Mouse (Mus musculus) stomach, embryonic 15.5 days (tissue): ENCODE measurements around the gene Hs3st6. TPM values are rescaled to one million over a fixed set of nuclear protein-coding genes. Genes with fewer than 3 reads are reported as not detected.
A peak's percentile ranks its signal among the peaks of the same experiment; 100 is the strongest.

Experiments
- ATAC-seq: fragments of 200-750 bp; cut with Nextera tagmentation; 2 replicates; pipeline ENCODE4 v1.8.0; 2017; ENCODE audit warnings: low read depth, moderate number of reproducible peaks, moderate TSS enrichment; ENCODE audit not compliant: insufficient read depth, low FRiP score
- H3K27ac ChIP-seq: fragments of 300-500 bp; sonication (generic); 2 replicates; pipeline ENCODE4 v1.5.1; 2015; ENCODE audit warnings: mild to moderate bottlenecking, inconsistent platforms
- H3K27me3 ChIP-seq: fragments of 300-500 bp; sonication (generic); replicated peaks from 2 replicates; pipeline ENCODE4 v1.6.1; 2015; ENCODE audit warnings: inconsistent platforms
- H3K36me3 ChIP-seq: fragments of 300-500 bp; sonication (generic); 2 replicates; pipeline ENCODE4 v1.6.1; 2015; ENCODE audit warnings: inconsistent platforms
- H3K4me1 ChIP-seq: fragments of 300-500 bp; sonication (generic); 2 replicates; pipeline ENCODE4 v1.6.1; 2015; ENCODE audit warnings: inconsistent platforms
- H3K4me2 ChIP-seq: fragments of 300-500 bp; sonication (generic); 2 replicates; pipeline ENCODE4 v1.6.1; 2015; ENCODE audit warnings: mild to moderate bottlenecking, inconsistent platforms
- H3K4me3 ChIP-seq: fragments of 300-500 bp; sonication (generic); replicated peaks from 2 replicates; pipeline ENCODE4 v1.5.1; 2015; ENCODE audit warnings: inconsistent platforms
- H3K9ac ChIP-seq: fragments of 300-500 bp; sonication (generic); 2 replicates; pipeline ENCODE4 v1.6.1; 2015; ENCODE audit warnings: inconsistent platforms
- H3K9me3 ChIP-seq: fragments of 300-500 bp; sonication (generic); 2 replicates; pipeline ENCODE4 v1.6.1; 2016; ENCODE audit warnings: inconsistent platforms
- WGBS: fragments of 180-500 bp; shearing (Covaris S2); methylation state at CpG from one replicate; pipeline ENCODE4 v1.1.7; 2015; 5-methylcytosine and 5-hydroxymethylcytosine counted together
- polyA plus RNA-seq: library from polyadenylated mRNA; unstranded; fragments of >200 nt; fragmentation: Nextera tagmentation; extraction: Ambion mirVana; gene quantifications from 2 replicates; pipeline ENCODE4 v1.2.1, GENCODE M21; 2015

The Hs3st6 gene
- polyA plus RNA-seq, 1 experiment from 2014 or later = 1.5 TPM

GRCm38 (mm10) chr17:24745526-24746497 lies 7.0 kb upstream of the Hs3st6 start:
- H3K4me3 ChIP-seq = no peak overlapping the region
- H3K9ac ChIP-seq = no peak overlapping the region
- H3K9me3 ChIP-seq = no peaks in the 10 kb centered on the region
- H3K27ac ChIP-seq = no peak overlapping the region
- peaks cover 4% of the 10 kb centered on the region; the same call in 1 of the 2 replicates for H3K36me3 ChIP-seq
- 21% methylated on average over 7 of the region's 7 CpGs for WGBS
- peaks cover 7% of the 10 kb centered on the region; the same call in 1 of the 2 replicates for H3K27me3 ChIP-seq
- ATAC-seq = peak; percentile 74
- no peak overlapping the region for H3K4me2 ChIP-seq
- 0 out of 2 replicates have a peak, but pooled peaks cover 5% of the 10 kb centered on the region for H3K4me1 ChIP-seq

GRCm38 (mm10) chr17:24746986-24747385 lies 5.8 kb upstream of the Hs3st6 start:
- no peak overlapping the region for H3K9ac ChIP-seq
- ATAC-seq = peak; percentile 32; the same call in 1 of the 2 replicates
- H3K4me1 ChIP-seq = 0 out of 2 replicates have a peak, but pooled peaks cover 5% of the 10 kb centered on the region
- no peak overlapping the region for H3K27ac ChIP-seq
- H3K9me3 ChIP-seq = no peaks in the 10 kb centered on the region
- 31% methylated on average over 4 of the region's 4 CpGs for WGBS
- H3K27me3 ChIP-seq = peaks cover 17% of the 10 kb centered on the region
- H3K4me3 ChIP-seq = no peak overlapping the region
- no peaks in the 10 kb centered on the region for H3K36me3 ChIP-seq
- H3K4me2 ChIP-seq = no peak overlapping the region

- Histone ChIP-seq H3K4me3 (no peak overlapping the region), H3K36me3 (no peaks in the 10 kb centered on the region), H3K27ac (no peak overlapping the region), H3K4me1 (peaks cover 10% of the 10 kb centered on the region; the same call in 1 of the 2 replicates), H3K9ac (no peak overlapping the region), H3K9me3 (no peaks in the 10 kb centered on the region), H3K4me2 (no peak overlapping the region), H3K27me3 (peaks cover 54% of the 10 kb centered on the region)
- 17% methylated on average over 4 of the region's 4 CpGs for WGBS
- ATAC-seq = no peak
These were observed 1.3 kb upstream of the Hs3st6 start for GRCm38 (mm10) chr17:24751528-24751927.

- Histone ChIP-seq H3K4me1 (peaks cover 2% of the 10 kb centered on the region; the same call in 1 of the 2 replicates), H3K27me3 (peaks cover 34% of the 10 kb centered on the region), H3K36me3 (no peaks in the 10 kb centered on the region), H3K4me3 (no peak overlapping the region), H3K9ac (no peak overlapping the region), H3K4me2 (no peak overlapping the region), H3K27ac (no peak overlapping the region), H3K9me3 (no peaks in the 10 kb centered on the region)
- no peak for ATAC-seq
- WGBS = 85% methylated on average over 1 of the region's 1 CpGs
These were observed 4.6 kb downstream of the Hs3st6 start for GRCm38 (mm10) chr17:24757394-24757793.

- Histone ChIP-seq H3K27me3 (no peaks in the 10 kb centered on the region), H3K36me3 (no peaks in the 10 kb centered on the region), H3K9ac (no peak overlapping the region), H3K4me2 (no peak overlapping the region), H3K4me3 (no peak overlapping the region), H3K27ac (no peak overlapping the region), H3K4me1 (0 out of 2 replicates have a peak, but pooled peaks cover 3% of the 10 kb centered on the region), H3K9me3 (no peaks in the 10 kb centered on the region)
- no peak for ATAC-seq
- WGBS = 51% methylated on average over 5 of the region's 5 CpGs
These were observed 8.3 kb downstream of the Hs3st6 start for GRCm38 (mm10) chr17:24761121-24761520.

GRCm38 (mm10) chr17:24765016-24765905 lies 12.5 kb downstream of the Hs3st6 start:
- no peak overlapping the region for H3K27ac ChIP-seq
- H3K9me3 ChIP-seq = no peaks in the 10 kb centered on the region
- no peak overlapping the region for H3K4me2 ChIP-seq
- no peaks in the 10 kb centered on the region for H3K36me3 ChIP-seq
- H3K27me3 ChIP-seq = no peaks in the 10 kb centered on the region
- H3K9ac ChIP-seq = no peak overlapping the region
- 45% methylated on average over 21 of the region's 22 CpGs for WGBS
- H3K4me1 ChIP-seq = 0 out of 2 replicates have a peak, but pooled peaks cover 10% of the 10 kb centered on the region
- no peak overlapping the region for H3K4me3 ChIP-seq
- no peak for ATAC-seq

GRCm38 (mm10) chr17:24766266-24766875 lies 13.6 kb downstream of the Hs3st6 start:
- no peak for ATAC-seq
- Histone ChIP-seq H3K27me3 (no peaks in the 10 kb centered on the region), H3K4me2 (no peak overlapping the region), H3K36me3 (no peaks in the 10 kb centered on the region), H3K4me1 (0 out of 2 replicates have a peak, but pooled peaks cover 10% of the 10 kb centered on the region), H3K27ac (no peak overlapping the region), H3K9ac (no peak overlapping the region), H3K9me3 (no peaks in the 10 kb centered on the region), H3K4me3 (no peak overlapping the region)
- WGBS = 24% methylated on average over 12 of the region's 12 CpGs

- Histone ChIP-seq H3K4me3 (no peak overlapping the region), H3K27me3 (no peaks in the 10 kb centered on the region), H3K27ac (no peak overlapping the region), H3K36me3 (no peaks in the 10 kb centered on the region), H3K4me2 (0 out of 2 replicates have a peak overlapping the region, but pooled peaks have one; percentile 11), H3K9me3 (no peaks in the 10 kb centered on the region), H3K4me1 (0 out of 2 replicates have a peak, but pooled peaks cover 10% of the 10 kb centered on the region), H3K9ac (no peak overlapping the region)
- peak; percentile 60; the same call in 1 of the 2 replicates for ATAC-seq
- WGBS = 29% methylated on average over 3 of the region's 3 CpGs
These were observed 16.4 kb downstream of the Hs3st6 start for GRCm38 (mm10) chr17:24769146-24769545.

- Histone ChIP-seq H3K4me1 (0 out of 2 replicates have a peak, but pooled peaks cover 3% of the 10 kb centered on the region), H3K4me2 (no peak overlapping the region), H3K9ac (no peak overlapping the region), H3K4me3 (no peak overlapping the region), H3K27ac (no peak overlapping the region), H3K36me3 (no peaks in the 10 kb centered on the region), H3K27me3 (no peaks in the 10 kb centered on the region), H3K9me3 (no peaks in the 10 kb centered on the region)
- ATAC-seq = no peak
- WGBS = 76% methylated on average over 5 of the region's 5 CpGs
These were observed 20.5 kb downstream of the Hs3st6 start for GRCm38 (mm10) chr17:24773241-24773640.

- Histone ChIP-seq H3K4me3 (no peak overlapping the region), H3K27ac (no peak overlapping the region), H3K9ac (no peak overlapping the region), H3K9me3 (no peaks in the 10 kb centered on the region), H3K36me3 (no peaks in the 10 kb centered on the region), H3K4me2 (no peak overlapping the region), H3K4me1 (no peaks in the 10 kb centered on the region), H3K27me3 (no peaks in the 10 kb centered on the region)
- no peak; the same call in 1 of the 2 replicates for ATAC-seq
- WGBS = 67% methylated on average over 8 of the region's 8 CpGs
These were observed 22.4 kb downstream of the Hs3st6 start for GRCm38 (mm10) chr17:24775173-24775572.

- H3K4me3 ChIP-seq = no peak overlapping the region
- H3K36me3 ChIP-seq = no peaks in the 10 kb centered on the region
- H3K4me1 ChIP-seq = no peaks in the 10 kb centered on the region
- no peaks in the 10 kb centered on the region for H3K9me3 ChIP-seq
- ATAC-seq = no peak
- WGBS = 69% methylated on average over 2 of the region's 2 CpGs
- H3K9ac ChIP-seq = no peak overlapping the region
- H3K27me3 ChIP-seq = no peaks in the 10 kb centered on the region
- no peak overlapping the region for H3K4me2 ChIP-seq
- no peak overlapping the region for H3K27ac ChIP-seq
These were observed 24.3 kb downstream of the Hs3st6 start for GRCm38 (mm10) chr17:24777073-24777472.
